Mouse (Mus musculus) heart, embryonic 14.5 days (tissue): ENCODE results near the gene 6030408B16Rik. TPM values are rescaled to one million over a fixed set of nuclear protein-coding genes. Genes with fewer than 3 reads are reported as not detected.

Experiments
- ATAC-seq: fragments of 200-750 bp; cut with Nextera tagmentation; 2 replicates; pipeline ENCODE4 v1.8.0; 2017; ENCODE audit warnings: low read depth, moderate TSS enrichment; ENCODE audit not compliant: insufficient number of reproducible peaks, insufficient read depth, low FRiP score
- H3K27ac ChIP-seq, 2 experiments: fragments of 200-500 bp in 1 of 2; fragments of 300-500 bp in 1 of 2; sonication (generic) in 1 of 2; replicated peaks in 1 of 2; 2 replicates each; pipeline ENCODE4 v1.5.1; 2012 to 2014; ENCODE audit warnings: low read depth in 2 of 2, low read length in 2 of 2, control low read depth in 1 of 2, mild to moderate bottlenecking in 1 of 2, mixed read lengths in 1 of 2; ENCODE audit not compliant: control insufficient read depth in 1 of 2, insufficient read depth in 1 of 2
- H3K27me3 ChIP-seq: fragments of 300-500 bp; sonication (generic); 2 replicates; pipeline ENCODE4 v1.6.1; 2014; ENCODE audit warnings: mild to moderate bottlenecking, low read length, control low read depth; ENCODE audit not compliant: control insufficient read depth, insufficient read depth
- H3K36me3 ChIP-seq: fragments of 300-500 bp; sonication (generic); 2 replicates; pipeline ENCODE4 v1.6.1; 2014; ENCODE audit warnings: mild to moderate bottlenecking, control low read depth, low read length, mixed read lengths; ENCODE audit not compliant: control insufficient read depth, insufficient read depth
- H3K4me1 ChIP-seq, 2 experiments: fragments of 200-500 bp in 1 of 2; fragments of 300-500 bp in 1 of 2; sonication (generic) in 1 of 2; 2 replicates each; pipeline ENCODE4 v1.6.1; 2012 to 2014; ENCODE audit warnings: low read length in 2 of 2, control low read depth in 1 of 2, mixed read lengths in 1 of 2; ENCODE audit not compliant: control insufficient read depth in 2 of 2, insufficient read depth in 2 of 2
- H3K4me2 ChIP-seq: fragments of 300-500 bp; sonication (generic); 2 replicates; pipeline ENCODE4 v1.6.1; 2014; ENCODE audit warnings: mild to moderate bottlenecking, low read length
- H3K4me3 ChIP-seq, 2 experiments: fragments of 200-500 bp in 1 of 2; fragments of 300-500 bp in 1 of 2; sonication (generic) in 1 of 2; 2 replicates each; pipeline ENCODE4 v1.5.1; 2012 to 2014; ENCODE audit warnings: low read length in 2 of 2, mild to moderate bottlenecking in 2 of 2, control low read depth in 1 of 2, low read depth in 1 of 2, moderate library complexity in 1 of 2; ENCODE audit not compliant: control insufficient read depth in 1 of 2, insufficient read depth in 1 of 2
- H3K9ac ChIP-seq: fragments of 300-500 bp; sonication (generic); 2 replicates; pipeline ENCODE4 v1.6.1; 2014; ENCODE audit warnings: mild to moderate bottlenecking, low read length
- H3K9me3 ChIP-seq: fragments of 300-500 bp; sonication (generic); 2 replicates; pipeline ENCODE4 v1.6.1; 2016; ENCODE audit warnings: low read length, control low read depth; ENCODE audit not compliant: control insufficient read depth
- WGBS: fragments of 180-500 bp; shearing (Covaris S2); extraction: QIAGEN DNeasy Blood & Tissue Kit; methylation state at CpG from one replicate; pipeline ENCODE4 v1.1.7; 2014; 5-methylcytosine and 5-hydroxymethylcytosine counted together
- polyA plus RNA-seq: library from polyadenylated mRNA; unstranded; fragments of >200 nt; fragmentation: Nextera tagmentation; extraction: Ambion mirVana; gene quantifications from 2 replicates; pipeline ENCODE4 v1.2.1, GENCODE M21; 2014

6030408B16Rik gene
- polyA plus RNA-seq, 1 experiment from 2014 or later, result 0.85 TPM

- no peak overlapping the region for H3K27ac ChIP-seq
Measured at GRCm38 (mm10) chr15:101333165-101333564, 40.2 kb downstream of the 6030408B16Rik start.

GRCm38 (mm10) chr15:101333648-101334047 lies 40.6 kb downstream of the 6030408B16Rik start:
- 59% methylated on average over 4 of the region's 4 CpGs for WGBS

More at GRCm38 (mm10) chr15:101333165-101333564, 40.2 kb downstream of the 6030408B16Rik start:
- Histone ChIP-seq H3K36me3 (no peaks in the 10 kb centered on the region), H3K27me3 (0 out of 2 replicates have a peak, but pooled peaks cover 2% of the 10 kb centered on the region), H3K4me1 (peaks cover 13 to 15% of the 10 kb centered on the region in 2 experiments; a peak in 3 of 4 replicates), H3K4me2 (no peak overlapping the region), H3K9ac (no peak overlapping the region), H3K4me3 (no peak overlapping the region), H3K9me3 (no peaks in the 10 kb centered on the region)
- 9% methylated on average over 1 of the region's 1 CpGs for WGBS
- no peak for ATAC-seq

GRCm38 (mm10) chr15:101336474-101337174 lies 43.6 kb downstream of the 6030408B16Rik start:
- Histone ChIP-seq H3K9me3 (no peaks in the 10 kb centered on the region), H3K4me1 (peaks cover 7 to 8% of the 10 kb centered on the region in 2 experiments; a peak in 2 of 4 replicates), H3K4me2 (peak overlapping the region; percentile 8; the same call in 1 of the 2 replicates), H3K27me3 (peaks cover 5% of the 10 kb centered on the region; the same call in 1 of the 2 replicates), H3K9ac (no peak overlapping the region), H3K36me3 (no peaks in the 10 kb centered on the region), H3K27ac (peak overlapping the region; percentile 25 to 50; a peak in 2 of 4 replicates), H3K4me3 (no peak overlapping the region)
- 37% methylated on average over 24 of the region's 24 CpGs for WGBS
- no peak for ATAC-seq

More at GRCm38 (mm10) chr15:101333648-101334047, 40.6 kb downstream of the 6030408B16Rik start:
- H3K36me3 ChIP-seq, result no peaks in the 10 kb centered on the region
- no peak overlapping the region for H3K27ac ChIP-seq
- peaks cover 13 to 15% of the 10 kb centered on the region in 2 experiments; a peak in 3 of 4 replicates for H3K4me1 ChIP-seq
- no peaks in the 10 kb centered on the region for H3K9me3 ChIP-seq
- H3K4me2 ChIP-seq, result no peak overlapping the region
- no peak overlapping the region for H3K9ac ChIP-seq
- H3K4me3 ChIP-seq, result no peak overlapping the region
- H3K27me3 ChIP-seq, result 0 out of 2 replicates have a peak, but pooled peaks cover 5% of the 10 kb centered on the region
- ATAC-seq, result no peak

- H3K27me3 ChIP-seq, result peaks cover 5% of the 10 kb centered on the region; the same call in 1 of the 2 replicates
- H3K36me3 ChIP-seq, result no peaks in the 10 kb centered on the region
- no peaks in the 10 kb centered on the region for H3K9me3 ChIP-seq
- no peak overlapping the region for H3K4me3 ChIP-seq
- WGBS, result 64% methylated on average over 4 of the region's 4 CpGs
- H3K9ac ChIP-seq, result no peak overlapping the region
- ATAC-seq, result no peak
- peaks cover 7 to 8% of the 10 kb centered on the region in 2 experiments; a peak in 2 of 4 replicates for H3K4me1 ChIP-seq
- H3K4me2 ChIP-seq, result no peak overlapping the region
- no peak overlapping the region for H3K27ac ChIP-seq
Measured at GRCm38 (mm10) chr15:101338359-101338758, 45.3 kb downstream of the 6030408B16Rik start.

GRCm38 (mm10) chr15:101339537-101339936 lies 46.5 kb downstream of the 6030408B16Rik start:
- Histone ChIP-seq H3K27ac (no peak overlapping the region), H3K4me2 (no peak overlapping the region), H3K36me3 (no peaks in the 10 kb centered on the region), H3K9ac (no peak overlapping the region), H3K9me3 (no peaks in the 10 kb centered on the region), H3K4me3 (no peak overlapping the region), H3K27me3 (peaks cover 5% of the 10 kb centered on the region; the same call in 1 of the 2 replicates), H3K4me1 (peaks cover 7 to 8% of the 10 kb centered on the region in 2 experiments; a peak in 2 of 4 replicates)
- ATAC-seq, result peak; percentile 44
- 0% methylated on average over 2 of the region's 2 CpGs for WGBS

- H3K36me3 ChIP-seq, result no peaks in the 10 kb centered on the region
- H3K27me3 ChIP-seq, result peaks cover 5% of the 10 kb centered on the region; the same call in 1 of the 2 replicates
- peaks cover 2% of the 10 kb centered on the region in 2 experiments; a peak in 1 of 4 replicates for H3K4me1 ChIP-seq
- no peak overlapping the region for H3K27ac ChIP-seq
- H3K4me3 ChIP-seq, result no peak overlapping the region
- H3K9ac ChIP-seq, result no peak overlapping the region
- WGBS, result 63% methylated on average over 5 of the region's 5 CpGs
- no peaks in the 10 kb centered on the region for H3K9me3 ChIP-seq
- no peak overlapping the region for H3K4me2 ChIP-seq
- no peak for ATAC-seq
Measured at GRCm38 (mm10) chr15:101341797-101342515, 48.9 kb downstream of the 6030408B16Rik start.
